Mouse (Mus musculus): ENCODE measurements around the gene Olfr631.

- TF ChIP-seq CTCF (IDR thresholded peaks at IDR 0.05; ENCODE audit: borderline replicate concordance, extremely low read depth, insufficient read depth, insufficient read length), result no peak
- no peak for TF ChIP-seq POLR2A (IDR thresholded peaks at IDR 0.05; ENCODE audit: borderline replicate concordance, extremely low read depth, insufficient read depth, insufficient read length, poor library complexity, severe bottlenecking)
Observed at GRCm38 (mm10) chr7:103944137-103944536, 15.5 kb downstream of the Olfr631 start, which contains the start of gene Olfr633.
